Mouse (Mus musculus): ENCODE results near the gene Ank3. TPM values are rescaled to one million over a fixed set of nuclear protein-coding genes. Genes with fewer than 3 reads are reported as not detected.

Gene Ank3
- polyA plus RNA-seq, 1 experiment from 2014 or later = 24.5 TPM

- Histone ChIP-seq H3K9me3 (ENCODE audit: low read length) (no peaks in the 10 kb centered on the region), H3K9ac (replicated peaks; ENCODE audit: low read depth) (no peak overlapping the region), H3K27me3 (replicated peaks; ENCODE audit: insufficient read depth, low read length) (no peaks in the 10 kb centered on the region), H3K4me2 (replicated peaks; ENCODE audit: low read depth, low read length) (no peak overlapping the region), H3K27ac (ENCODE audit: low read length) (no peak overlapping the region), H3K4me1 (ENCODE audit: insufficient read depth, low read depth, low read length) (no peaks in the 10 kb centered on the region), H3K36me3 (ENCODE audit: insufficient read depth, low read length) (no peaks in the 10 kb centered on the region), H3K4me3 (ENCODE audit: low read depth, low read length) (no peak overlapping the region)
- ATAC-seq (no peak), DNase-seq (ENCODE audit: low spot score) (no peak)
- WGBS = 70% methylated on average over 9 of the region's 9 CpGs
- TF ChIP-seq EP300 (IDR thresholded peaks at IDR 0.05) = no peak
- TF ChIP-seq CTCF (IDR thresholded peaks at IDR 0.05) = no peak
Observed at GRCm38 (mm10) chr10:70006380-70006779, 607.8 kb downstream of the Ank3 start.

GRCm38 (mm10) chr10:70011738-70012137, 613.2 kb downstream of the Ank3 start:
- Histone ChIP-seq H3K4me1 (ENCODE audit: insufficient read depth, low read depth, low read length) (no peaks in the 10 kb centered on the region), H3K36me3 (ENCODE audit: insufficient read depth, low read length) (no peaks in the 10 kb centered on the region), H3K27me3 (replicated peaks; ENCODE audit: insufficient read depth, low read length) (no peaks in the 10 kb centered on the region), H3K27ac (ENCODE audit: low read length) (no peak overlapping the region), H3K4me2 (replicated peaks; ENCODE audit: low read depth, low read length) (no peak overlapping the region), H3K9ac (replicated peaks; ENCODE audit: low read depth) (no peak overlapping the region), H3K9me3 (ENCODE audit: low read length) (no peaks in the 10 kb centered on the region), H3K4me3 (ENCODE audit: low read depth, low read length) (no peak overlapping the region)
- DNase-seq (ENCODE audit: low spot score) = no peak
- TF ChIP-seq CTCF (IDR thresholded peaks at IDR 0.05) (no peak), EP300 (IDR thresholded peaks at IDR 0.05) (no peak)
- ATAC-seq = no peak; the same call in 1 of the 2 replicates
- 60% methylated on average over 5 of the region's 5 CpGs for WGBS

GRCm38 (mm10) chr10:70013931-70014330, 615.4 kb downstream of the Ank3 start:
- TF ChIP-seq EP300 (IDR thresholded peaks at IDR 0.05) (no peak), CTCF (IDR thresholded peaks at IDR 0.05) (peak; percentile 9; the same call in 1 of the 2 replicates)
- no peak overlapping the region for H3K4me2 ChIP-seq (replicated peaks; ENCODE audit: low read depth, low read length)
- H3K4me3 ChIP-seq (ENCODE audit: low read depth, low read length) = no peak overlapping the region
- no peak overlapping the region for H3K27ac ChIP-seq (ENCODE audit: low read length)
- H3K4me1 ChIP-seq (ENCODE audit: insufficient read depth, low read depth, low read length) = no peaks in the 10 kb centered on the region
- H3K27me3 ChIP-seq (replicated peaks; ENCODE audit: insufficient read depth, low read length) = no peaks in the 10 kb centered on the region
- 84% methylated on average over 13 of the region's 13 CpGs for WGBS
- DNase-seq (ENCODE audit: low spot score) (no peak), ATAC-seq (no peak)
- H3K9ac ChIP-seq (replicated peaks; ENCODE audit: low read depth) = no peak overlapping the region
- no peaks in the 10 kb centered on the region for H3K36me3 ChIP-seq (ENCODE audit: insufficient read depth, low read length)
- no peaks in the 10 kb centered on the region for H3K9me3 ChIP-seq (ENCODE audit: low read length)

- no peaks in the 10 kb centered on the region for H3K9me3 ChIP-seq (ENCODE audit: low read length)
- no peak overlapping the region for H3K4me2 ChIP-seq (replicated peaks; ENCODE audit: low read depth, low read length)
- WGBS = 87% methylated on average over 9 of the region's 9 CpGs
- ATAC-seq (no peak), DNase-seq (ENCODE audit: low spot score) (no peak)
- H3K36me3 ChIP-seq (ENCODE audit: insufficient read depth, low read length) = no peaks in the 10 kb centered on the region
- H3K4me3 ChIP-seq (ENCODE audit: low read depth, low read length) = no peak overlapping the region
- no peaks in the 10 kb centered on the region for H3K4me1 ChIP-seq (ENCODE audit: insufficient read depth, low read depth, low read length)
- no peak overlapping the region for H3K27ac ChIP-seq (ENCODE audit: low read length)
- H3K9ac ChIP-seq (replicated peaks; ENCODE audit: low read depth) = no peak overlapping the region
- TF ChIP-seq EP300 (IDR thresholded peaks at IDR 0.05) = no peak
- no peak for TF ChIP-seq CTCF (IDR thresholded peaks at IDR 0.05)
- no peaks in the 10 kb centered on the region for H3K27me3 ChIP-seq (replicated peaks; ENCODE audit: insufficient read depth, low read length)
Observed at GRCm38 (mm10) chr10:70015201-70015600, 616.6 kb downstream of the Ank3 start.

GRCm38 (mm10) chr10:70018691-70019090, 620.1 kb downstream of the Ank3 start:
- no peak overlapping the region for H3K4me3 ChIP-seq (ENCODE audit: low read depth, low read length)
- no peak for DNase-seq (ENCODE audit: low spot score)
- WGBS = 83% methylated on average over 2 of the region's 2 CpGs
- no peak overlapping the region for H3K27ac ChIP-seq (ENCODE audit: low read length)
- no peak overlapping the region for H3K4me2 ChIP-seq (replicated peaks; ENCODE audit: low read depth, low read length)
- no peaks in the 10 kb centered on the region for H3K4me1 ChIP-seq (ENCODE audit: insufficient read depth, low read depth, low read length)
- no peaks in the 10 kb centered on the region for H3K9me3 ChIP-seq (ENCODE audit: low read length)
- no peak for TF ChIP-seq EP300 (IDR thresholded peaks at IDR 0.05)
- no peak for TF ChIP-seq CTCF (IDR thresholded peaks at IDR 0.05)
- no peak overlapping the region for H3K9ac ChIP-seq (replicated peaks; ENCODE audit: low read depth)
- H3K27me3 ChIP-seq (replicated peaks; ENCODE audit: insufficient read depth, low read length) = no peaks in the 10 kb centered on the region
- no peak for ATAC-seq
- H3K36me3 ChIP-seq (ENCODE audit: insufficient read depth, low read length) = no peaks in the 10 kb centered on the region

- Histone ChIP-seq H3K27me3 (replicated peaks; ENCODE audit: insufficient read depth, low read length) (no peaks in the 10 kb centered on the region), H3K9ac (replicated peaks; ENCODE audit: low read depth) (no peak overlapping the region), H3K4me3 (ENCODE audit: low read depth, low read length) (no peak overlapping the region), H3K36me3 (ENCODE audit: insufficient read depth, low read length) (no peaks in the 10 kb centered on the region), H3K4me2 (replicated peaks; ENCODE audit: low read depth, low read length) (no peak overlapping the region), H3K4me1 (ENCODE audit: insufficient read depth, low read depth, low read length) (no peaks in the 10 kb centered on the region), H3K27ac (ENCODE audit: low read length) (no peak overlapping the region), H3K9me3 (ENCODE audit: low read length) (no peaks in the 10 kb centered on the region)
- peak; percentile 66 for TF ChIP-seq CTCF (IDR thresholded peaks at IDR 0.05)
- TF ChIP-seq EP300 (IDR thresholded peaks at IDR 0.05) = no peak
- no peak for ATAC-seq
- WGBS = 77% methylated on average over 10 of the region's 10 CpGs
- peak; percentile 26 for DNase-seq (ENCODE audit: low spot score)
Observed at GRCm38 (mm10) chr10:70021667-70022066, 623.1 kb downstream of the Ank3 start.

GRCm38 (mm10) chr10:70022596-70022995, 624.0 kb downstream of the Ank3 start:
- Histone ChIP-seq H3K27ac (ENCODE audit: low read length) (no peak overlapping the region), H3K4me2 (replicated peaks; ENCODE audit: low read depth, low read length) (no peak overlapping the region), H3K4me1 (ENCODE audit: insufficient read depth, low read depth, low read length) (no peaks in the 10 kb centered on the region), H3K9me3 (ENCODE audit: low read length) (no peaks in the 10 kb centered on the region), H3K27me3 (replicated peaks; ENCODE audit: insufficient read depth, low read length) (no peaks in the 10 kb centered on the region), H3K4me3 (ENCODE audit: low read depth, low read length) (no peak overlapping the region), H3K9ac (replicated peaks; ENCODE audit: low read depth) (no peak overlapping the region), H3K36me3 (ENCODE audit: insufficient read depth, low read length) (no peaks in the 10 kb centered on the region)
- 28% methylated on average over 5 of the region's 5 CpGs for WGBS
- TF ChIP-seq EP300 (IDR thresholded peaks at IDR 0.05) (no peak), CTCF (IDR thresholded peaks at IDR 0.05) (no peak)
- DNase-seq (ENCODE audit: low spot score) (peak; percentile 19), ATAC-seq (peak; percentile 57)

All from lung, postnatal 0 days (tissue).